Mouse (Mus musculus) limb, embryonic 14.5 days (tissue): Measurements from ENCODE around the gene Zfp541. TPM values are rescaled to one million over a fixed set of nuclear protein-coding genes. Genes with fewer than 3 reads are reported as not detected.

Experiments used
- ATAC-seq: fragments of 200-750 bp; cut with Nextera tagmentation; 2 replicates; pipeline ENCODE4 v1.8.0; 2017; ENCODE audit warnings: low read depth, moderate number of reproducible peaks, moderate TSS enrichment; ENCODE audit not compliant: low FRiP score
- DNase-seq: peaks from one replicate; pipeline ENCODE4 v3.0.0-alpha.2; 2015; ENCODE audit warnings: low spot score
- H3K27ac ChIP-seq: fragments of 300-500 bp; sonication (generic); replicated peaks from 2 replicates; pipeline ENCODE4 v1.5.1; 2014; ENCODE audit warnings: low read depth, mild to moderate bottlenecking, low read length, moderate library complexity, mixed read lengths
- H3K27me3 ChIP-seq: fragments of 300-500 bp; sonication (generic); 2 replicates; pipeline ENCODE4 v1.6.1; 2014; ENCODE audit warnings: low read length, mixed read lengths; ENCODE audit not compliant: control insufficient read depth, insufficient read depth
- H3K36me3 ChIP-seq: fragments of 300-500 bp; sonication (generic); 2 replicates; pipeline ENCODE4 v1.6.1; 2014; ENCODE audit warnings: mild to moderate bottlenecking, low read length, moderate library complexity, mixed read lengths; ENCODE audit not compliant: control insufficient read depth, insufficient read depth
- H3K4me1 ChIP-seq: fragments of 300-500 bp; sonication (generic); 2 replicates; pipeline ENCODE4 v1.6.1; 2014; ENCODE audit warnings: antibody characterized with exemption, low read length, mixed read lengths; ENCODE audit not compliant: control insufficient read depth, insufficient read depth
- H3K4me2 ChIP-seq: fragments of 300-500 bp; sonication (generic); replicated peaks from 2 replicates; pipeline ENCODE4 v1.6.1; 2014; ENCODE audit warnings: low read depth, mild to moderate bottlenecking, low read length, moderate library complexity; ENCODE audit not compliant: severe bottlenecking
- H3K4me3 ChIP-seq: fragments of 300-500 bp; sonication (generic); replicated peaks from 2 replicates; pipeline ENCODE4 v1.5.1; 2014; ENCODE audit warnings: low read length
- H3K9ac ChIP-seq: fragments of 300-500 bp; sonication (generic); 2 replicates; pipeline ENCODE4 v1.6.1; 2014; ENCODE audit warnings: mild to moderate bottlenecking, low read depth, low read length, moderate library complexity; ENCODE audit not compliant: severe bottlenecking
- H3K9me3 ChIP-seq: fragments of 300-500 bp; sonication (generic); 2 replicates; pipeline ENCODE4 v1.6.1; 2016; ENCODE audit warnings: low read length; ENCODE audit not compliant: control insufficient read depth
- POLR2A ChIP-seq: fragments of 200-500 bp; IDR thresholded peaks from 2 replicates; pipeline ENCODE4 v1.8.0; 2012; ENCODE audit warnings: inconsistent platforms, mild to moderate bottlenecking, moderate library complexity, borderline replicate concordance; ENCODE audit not compliant: insufficient read depth, insufficient read length; ENCODE audit errors: extremely low read depth
- WGBS: fragments of 180-500 bp; shearing (Covaris S2); extraction: QIAGEN DNeasy Blood & Tissue Kit; methylation state at CpG from one replicate; pipeline ENCODE4 v1.1.7; 2014; 5-methylcytosine and 5-hydroxymethylcytosine counted together
- polyA plus RNA-seq, 2 experiments: library from polyadenylated mRNA; depleted of rRNA in 1 of 2; stranded (reverse) in 1 of 2; unstranded in 1 of 2; fragments of >200 nt; fragmentation: Nextera tagmentation in 1 of 2; extraction: Ambion mirVana in 1 of 2; gene quantifications; 2 replicates each; pipeline versions ENCODE4 v1.2.1 to v1.2.3; 2012 to 2014

Gene Zfp541
- polyA plus RNA-seq, 2 experiments, result 0.17 to 0.26 TPM

- Histone ChIP-seq H3K27me3 (no peaks in the 10 kb centered on the region), H3K36me3 (peaks cover 33% of the 10 kb centered on the region), H3K27ac (no peak overlapping the region), H3K9me3 (no peaks in the 10 kb centered on the region), H3K4me3 (peak overlapping the region; percentile 57), H3K4me1 (peaks cover 4% of the 10 kb centered on the region), H3K9ac (peak overlapping the region; percentile 67; the same call in 1 of the 2 replicates), H3K4me2 (peak overlapping the region; percentile 63)
- no peak for TF ChIP-seq POLR2A
- ATAC-seq, result no peak
- no peak for DNase-seq
- 50% methylated on average over 9 of the region's 9 CpGs for WGBS
Measured at GRCm38 (mm10) chr7:16120262-16120600, 58.6 kb downstream of the Zfp541 start.

GRCm38 (mm10) chr7:16125829-16126228 lies 64.2 kb downstream of the Zfp541 start:
- ATAC-seq, result no peak
- H3K4me2 ChIP-seq, result no peak overlapping the region
- H3K27me3 ChIP-seq, result no peaks in the 10 kb centered on the region; the same call in 1 of the 2 replicates
- H3K9ac ChIP-seq, result no peak overlapping the region
- H3K4me1 ChIP-seq, result peaks cover 5% of the 10 kb centered on the region; the same call in 1 of the 2 replicates
- H3K36me3 ChIP-seq, result peaks cover 13% of the 10 kb centered on the region
- no peak overlapping the region for H3K4me3 ChIP-seq
- DNase-seq, result no peak
- no peaks in the 10 kb centered on the region for H3K9me3 ChIP-seq
- WGBS, result 80% methylated on average over 9 of the region's 9 CpGs
- H3K27ac ChIP-seq, result no peak overlapping the region
- no peak for TF ChIP-seq POLR2A

GRCm38 (mm10) chr7:16128344-16128743 lies 66.7 kb downstream of the Zfp541 start:
- Histone ChIP-seq H3K4me3 (no peak overlapping the region), H3K4me2 (no peak overlapping the region), H3K9me3 (no peaks in the 10 kb centered on the region), H3K27ac (no peak overlapping the region), H3K36me3 (peaks cover 10% of the 10 kb centered on the region), H3K9ac (no peak overlapping the region), H3K27me3 (no peaks in the 10 kb centered on the region; the same call in 1 of the 2 replicates), H3K4me1 (peaks cover 12% of the 10 kb centered on the region)
- no peak for TF ChIP-seq POLR2A
- 86% methylated on average over 6 of the region's 6 CpGs for WGBS
- ATAC-seq, result no peak
- DNase-seq, result no peak

GRCm38 (mm10) chr7:16128899-16129298 lies 67.3 kb downstream of the Zfp541 start:
- no peak overlapping the region for H3K9ac ChIP-seq
- DNase-seq (no peak), ATAC-seq (no peak)
- TF ChIP-seq POLR2A, result no peak
- no peak overlapping the region for H3K4me2 ChIP-seq
- no peaks in the 10 kb centered on the region; the same call in 1 of the 2 replicates for H3K27me3 ChIP-seq
- no peak overlapping the region for H3K4me3 ChIP-seq
- no peaks in the 10 kb centered on the region for H3K9me3 ChIP-seq
- H3K4me1 ChIP-seq, result peaks cover 12% of the 10 kb centered on the region
- peaks cover 5% of the 10 kb centered on the region for H3K36me3 ChIP-seq
- 65% methylated on average over 5 of the region's 5 CpGs for WGBS
- no peak overlapping the region for H3K27ac ChIP-seq

- H3K36me3 ChIP-seq, result peaks cover 9% of the 10 kb centered on the region
- WGBS, result under 1% methylated on average over 12 of the region's 12 CpGs
- no peak for TF ChIP-seq POLR2A
- peak within 1 kb of the TSS; percentile 73 for H3K4me2 ChIP-seq
- 0 out of 2 replicates have a peak within 1 kb of the TSS, but pooled peaks have one; percentile 35 for H3K27ac ChIP-seq
- peak within 1 kb of the TSS; percentile 66 for H3K9ac ChIP-seq
- no peaks in the 10 kb centered on the region for H3K9me3 ChIP-seq
- DNase-seq, result peak; percentile 73
- H3K4me3 ChIP-seq, result peak within 1 kb of the TSS; percentile 55
- no peaks in the 10 kb centered on the region; the same call in 1 of the 2 replicates for H3K27me3 ChIP-seq
- peaks cover 12% of the 10 kb centered on the region for H3K4me1 ChIP-seq
- peak; percentile 83 for ATAC-seq
Measured at GRCm38 (mm10) chr7:16129421-16129845, 67.8 kb downstream of the Zfp541 start, which contains the start of gene Slc8a2. Slc8a2 (plus strand) TSS chr7:16129826.
